Mouse (Mus musculus) layer of hippocampus, adult 18-20 months (tissue): ENCODE data around the gene Lgi1. TPM values are rescaled to one million over a fixed set of nuclear protein-coding genes. Genes with fewer than 3 reads are reported as not detected.

Source experiments
- DNase-seq, 2 experiments: peaks; one replicate each; pipeline ENCODE4 v3.0.0; 2022; ENCODE audit warnings: low spot score in 2 of 2
- total RNA-seq, 2 experiments: library from RNA; stranded (reverse); gene quantifications; 2 replicates each; pipeline ENCODE4 v1.2.3; 2021

Gene Lgi1
- total RNA-seq, 2 experiments from 2014 or later = 169 to 170 TPM

DNA sequence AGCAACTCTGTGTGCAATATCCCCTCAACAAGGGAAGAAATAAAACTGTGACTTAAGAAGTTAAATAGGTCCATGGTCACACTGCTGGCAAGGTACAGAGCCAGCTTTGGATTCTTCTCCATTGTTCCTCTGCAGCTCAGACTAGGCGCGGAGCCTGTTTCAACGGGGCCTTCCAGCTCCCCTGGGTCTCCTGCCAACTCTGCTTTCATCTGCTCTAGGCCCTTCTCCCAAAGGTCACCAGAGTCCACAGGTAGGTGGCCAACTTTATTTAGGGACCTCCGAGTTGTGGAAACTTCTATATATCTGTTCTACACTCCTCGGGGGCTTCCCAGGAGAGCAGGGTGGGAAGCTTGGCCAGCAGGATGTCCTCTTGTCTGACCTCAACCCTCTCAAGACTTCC lies 3.0 kb upstream of the Lgi1 start:
- DNase-seq = no peak

DNA sequence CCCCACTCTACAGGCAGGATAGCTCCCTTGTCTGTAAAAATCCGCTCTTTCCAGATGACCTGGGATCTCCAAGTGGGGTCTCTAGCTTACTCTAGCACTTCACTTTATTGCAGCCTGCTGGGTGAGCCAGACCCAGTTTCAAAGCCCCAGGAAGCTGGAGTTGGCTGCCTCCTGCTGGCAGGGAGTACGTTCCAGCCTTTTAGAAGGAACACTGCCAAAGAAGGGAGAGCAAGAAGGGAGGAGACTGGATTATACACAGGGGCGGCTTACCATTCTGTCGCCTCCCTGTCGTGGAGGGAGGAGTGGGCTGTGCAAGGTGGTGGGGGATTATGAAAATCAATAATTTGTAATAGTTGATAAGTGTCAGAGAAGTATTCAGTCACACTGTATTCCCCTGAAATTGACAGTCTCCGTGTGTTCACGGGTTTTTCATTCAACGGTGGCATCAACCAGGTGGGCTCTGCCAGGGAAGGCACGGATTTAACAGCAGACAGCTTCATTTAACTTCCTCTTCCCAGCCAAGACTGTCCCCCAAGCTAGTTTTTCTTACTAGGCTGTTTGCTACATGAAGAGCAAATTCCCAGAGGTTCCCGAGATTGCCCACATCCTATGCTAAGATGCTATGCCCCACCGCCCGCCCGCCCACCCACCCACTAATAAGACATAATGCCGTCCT lies 369 bp upstream of the Lgi1 start:
- peak; percentile 78 to 90 for DNase-seq

DNA sequence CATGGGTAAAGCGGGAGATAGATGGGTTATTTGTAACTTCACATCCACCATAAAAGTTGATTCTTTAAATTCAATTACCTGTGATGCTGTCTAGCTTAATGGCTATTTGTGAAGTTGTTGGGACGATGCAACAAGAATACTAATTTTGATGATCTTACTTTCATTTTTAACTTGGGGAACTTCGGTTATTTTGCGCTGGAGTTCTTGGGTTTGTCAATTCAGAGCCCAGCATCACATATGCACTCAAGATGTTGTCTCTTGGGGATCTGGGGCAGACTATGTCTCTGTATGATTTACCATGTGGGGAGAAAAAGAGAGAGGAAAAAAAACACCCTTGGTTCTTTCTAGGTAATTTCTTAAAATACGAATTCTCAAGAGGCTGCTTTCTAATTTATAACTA lies 1.4 kb downstream of the Lgi1 start:
- no peak for DNase-seq

DNA sequence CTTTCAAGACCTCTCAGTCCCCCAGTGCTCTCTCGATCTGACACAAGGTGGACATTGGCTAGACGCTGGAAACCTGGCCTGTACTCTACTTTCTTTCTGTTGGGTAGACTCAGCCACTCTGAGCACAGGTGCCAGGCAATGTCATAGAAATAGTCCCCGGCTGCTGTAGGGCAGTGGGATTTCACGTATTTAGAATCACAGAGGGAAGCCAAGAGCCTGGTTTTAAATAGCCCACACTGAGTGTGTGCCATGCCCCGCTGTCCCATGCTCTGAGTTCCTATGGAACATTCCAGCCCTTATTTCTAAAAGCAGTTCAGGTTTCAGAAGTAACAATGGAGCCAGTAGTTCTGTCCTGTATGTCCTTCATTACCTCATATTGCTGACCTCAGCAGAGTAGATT lies 3.1 kb downstream of the Lgi1 start:
- DNase-seq = no peak

DNA sequence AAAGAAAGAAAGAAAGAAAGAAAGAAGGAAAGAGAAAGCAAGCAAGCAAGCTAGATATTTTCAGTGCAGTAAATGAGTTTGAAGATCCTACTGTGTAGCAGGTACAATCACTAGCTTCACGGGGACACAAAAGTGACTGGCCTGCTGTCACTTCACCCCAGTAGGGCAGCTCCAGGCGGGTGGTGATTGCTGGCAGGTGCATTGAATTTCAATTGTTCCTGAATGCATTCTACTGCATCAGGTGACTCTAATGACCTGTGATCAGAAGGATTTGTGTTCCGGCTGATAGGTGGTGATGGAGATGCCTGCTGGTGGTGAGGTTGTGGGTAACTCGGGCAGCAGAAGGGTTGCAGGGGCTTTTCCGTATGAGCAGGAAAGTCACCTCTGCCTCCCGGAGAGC lies 6.7 kb downstream of the Lgi1 start:
- no peak for DNase-seq

DNA sequence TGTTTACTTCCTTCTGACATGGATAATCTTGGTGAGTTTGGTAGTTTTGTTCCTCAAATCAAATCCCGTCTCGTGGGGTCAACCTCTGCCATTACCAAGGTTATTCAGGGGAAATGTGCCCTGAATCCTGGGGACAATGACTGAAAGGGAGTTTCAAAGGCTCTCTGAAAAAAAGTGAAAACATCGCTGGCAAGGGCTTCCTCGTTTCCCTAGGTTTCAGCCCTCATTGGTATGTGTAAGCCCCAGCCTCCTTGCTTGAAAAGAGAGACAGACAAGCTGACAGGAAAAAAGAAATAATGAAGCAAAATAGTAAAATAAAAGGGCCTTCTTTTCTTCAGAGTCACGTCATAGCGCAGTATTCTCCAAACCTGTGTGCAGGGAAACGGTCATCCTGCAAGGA lies 9.5 kb downstream of the Lgi1 start:
- DNase-seq = no peak

DNA sequence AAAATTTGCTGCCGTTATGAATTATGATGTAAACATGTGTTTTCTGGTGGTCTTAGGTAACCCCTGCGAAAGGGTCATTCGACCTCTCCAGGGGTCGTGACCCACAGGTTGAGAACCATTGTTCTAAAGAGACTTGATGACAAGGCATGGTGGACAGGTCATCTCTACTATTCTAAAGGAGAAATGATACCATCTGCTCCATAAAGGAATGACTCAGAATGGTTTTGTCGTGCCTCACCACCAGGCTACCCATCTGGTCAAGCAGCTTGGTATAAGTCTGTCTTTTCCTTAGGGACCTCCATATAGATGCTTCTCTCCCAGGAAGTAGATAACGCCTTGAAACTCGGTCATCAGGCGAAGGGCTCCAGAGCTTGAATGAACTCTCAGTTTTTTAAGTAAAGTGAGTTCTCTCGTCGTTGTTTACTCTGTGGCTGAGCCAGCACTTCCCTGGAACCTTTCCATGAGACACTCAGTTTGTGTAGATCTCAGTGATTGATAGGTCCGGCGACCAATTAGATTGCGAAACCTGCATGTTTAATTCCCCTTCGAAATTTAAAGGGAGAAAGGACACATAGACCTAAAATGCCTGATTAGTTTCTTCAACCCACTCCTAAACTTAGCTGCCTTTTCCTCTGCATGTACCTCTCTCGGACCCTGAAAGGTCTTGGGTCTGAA lies 10.5 kb downstream of the Lgi1 start:
- DNase-seq = no peak

DNA sequence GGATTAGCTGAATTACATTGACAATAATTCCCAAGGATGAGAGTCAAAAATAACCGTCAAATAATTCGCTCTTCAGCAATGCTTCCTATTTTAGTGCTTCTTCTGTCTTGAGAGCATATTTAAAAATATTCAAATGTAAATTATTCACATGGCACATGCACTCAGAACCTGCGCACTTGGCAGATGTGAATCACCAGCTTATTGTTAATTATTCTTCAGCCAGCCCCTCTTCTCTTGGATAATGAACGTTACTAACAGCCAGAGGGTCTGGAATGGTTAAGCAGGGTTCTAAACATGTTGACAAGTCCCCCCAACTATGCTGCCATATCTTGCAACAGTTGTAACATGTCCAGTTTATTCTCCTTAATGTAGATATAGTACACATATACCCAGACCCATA lies 11.9 kb downstream of the Lgi1 start:
- DNase-seq = no peak

DNA sequence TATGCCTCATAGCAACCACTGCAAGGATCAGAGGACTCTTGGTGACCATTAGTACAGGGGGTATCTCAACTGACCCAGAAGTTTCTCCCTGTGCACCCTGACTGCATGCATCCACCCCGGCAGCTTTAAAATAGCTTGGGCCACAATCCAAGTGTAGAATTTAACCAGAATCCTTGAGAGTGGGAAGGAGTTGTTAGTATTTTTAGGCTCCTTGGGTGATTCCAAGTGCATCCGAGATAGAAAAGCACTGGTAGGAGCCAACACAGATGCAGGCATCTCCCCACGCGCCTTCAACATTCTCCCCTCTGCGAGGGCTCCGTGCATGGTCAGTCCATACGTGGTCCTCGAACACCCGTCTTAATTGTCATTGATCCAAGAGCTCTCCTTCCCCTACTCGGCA lies 15.9 kb downstream of the Lgi1 start:
- no peak for DNase-seq

DNA sequence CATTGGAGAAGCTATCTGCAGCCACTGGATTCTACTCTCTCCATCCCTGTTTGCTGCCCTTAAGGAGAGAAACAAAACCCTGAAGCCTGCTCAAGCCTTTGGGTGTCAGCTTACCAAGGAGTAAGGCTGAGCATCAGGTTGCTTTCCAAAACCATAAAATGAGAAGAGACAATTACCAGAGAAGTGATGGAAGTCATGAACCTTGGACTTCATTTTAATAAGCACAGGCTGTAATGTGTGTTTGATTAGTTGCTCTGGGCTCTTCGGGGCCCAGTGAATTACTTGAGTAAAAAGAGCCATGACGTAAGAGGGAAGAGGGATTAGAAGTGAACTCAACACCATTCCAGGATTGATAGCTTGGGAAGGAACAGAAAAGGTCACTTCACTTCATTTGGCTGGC lies 18.1 kb downstream of the Lgi1 start:
- no peak for DNase-seq

DNA sequence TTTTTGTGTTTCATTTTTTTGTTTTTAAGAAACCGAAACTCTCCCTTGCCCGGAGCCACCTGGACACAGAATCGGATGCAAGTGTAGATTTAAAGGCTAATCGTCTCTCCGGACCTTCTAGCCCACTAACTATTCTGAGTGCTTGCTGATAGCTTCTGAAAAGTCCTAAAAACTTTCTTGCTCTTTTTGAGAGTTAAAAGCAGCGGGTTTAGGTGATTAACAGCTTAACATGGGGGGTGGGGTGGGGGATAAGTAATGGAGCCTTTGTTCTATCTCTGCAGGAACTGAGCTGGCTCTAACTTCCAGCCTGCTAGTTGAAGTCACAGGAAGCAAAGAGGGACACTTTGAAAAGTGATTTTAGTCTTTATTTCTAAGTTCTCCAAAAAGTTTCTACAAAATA lies 24.2 kb downstream of the Lgi1 start:
- DNase-seq = no peak

DNA sequence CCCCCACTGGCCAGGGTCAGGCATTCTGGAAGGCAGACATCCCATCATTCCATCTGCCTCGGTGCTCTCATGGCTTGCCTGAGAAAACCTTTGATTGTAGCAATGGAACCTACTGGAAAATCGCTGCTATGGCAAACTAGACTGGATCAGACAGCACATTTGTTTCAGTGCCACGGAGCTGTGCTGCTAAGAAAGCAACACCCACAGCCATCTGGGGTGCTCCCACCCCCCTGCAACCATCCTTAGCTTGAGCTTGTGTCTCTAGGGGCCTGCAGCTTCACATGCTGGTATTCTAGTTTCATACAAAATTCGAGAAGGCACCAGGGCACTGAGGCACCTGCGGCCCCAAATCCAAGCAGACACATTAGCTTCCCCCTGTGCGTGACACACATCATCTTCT lies 27.1 kb downstream of the Lgi1 start:
- DNase-seq = peak; percentile 78 to 92

DNA sequence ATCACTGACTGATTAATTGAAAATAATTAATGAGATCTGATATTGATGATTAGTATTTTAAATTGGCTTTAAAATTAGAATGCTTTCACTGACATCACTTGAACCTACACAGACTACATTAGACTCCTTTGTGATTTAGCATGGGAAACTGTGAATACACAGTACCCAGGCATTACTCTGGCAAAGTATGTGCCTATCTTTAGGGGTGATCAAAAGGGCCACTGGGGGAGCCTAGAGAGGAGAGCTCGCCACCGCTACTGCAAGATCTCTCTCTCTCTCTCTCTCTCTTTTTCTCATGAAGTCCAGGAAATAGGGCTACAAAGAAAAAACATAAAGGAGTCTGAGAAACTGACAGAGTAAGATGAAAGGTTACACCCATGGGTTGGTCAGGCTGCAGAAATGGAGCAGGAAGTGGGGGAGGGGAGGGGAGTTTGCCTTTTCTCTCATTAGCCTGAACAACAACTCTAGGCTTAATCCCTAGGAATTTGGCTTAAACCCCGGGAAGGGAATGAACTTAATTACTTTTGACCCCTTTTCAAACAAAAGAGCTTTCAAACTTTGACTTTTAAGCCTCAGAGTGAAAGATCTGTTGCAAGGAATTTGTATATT lies 33.8 kb downstream of the Lgi1 start:
- no peak for DNase-seq

DNA sequence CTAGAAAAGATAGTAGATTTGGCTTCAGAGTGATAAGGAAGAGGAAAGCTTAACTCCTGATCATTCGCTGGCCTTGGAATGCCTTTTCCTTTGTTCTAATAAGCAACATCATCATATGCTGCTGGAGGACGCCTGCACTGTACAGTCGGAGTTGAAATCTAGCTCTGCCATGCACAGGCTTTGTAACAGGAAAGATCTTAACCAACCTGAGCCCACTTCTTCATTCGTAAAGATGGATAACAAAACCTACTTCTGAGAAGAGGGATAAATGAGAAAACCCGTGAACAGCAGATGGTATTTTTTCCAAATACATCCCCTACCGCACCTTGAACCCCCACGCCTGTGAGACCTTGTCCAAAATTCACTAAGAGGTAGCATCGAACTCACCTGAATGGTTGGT lies 43.8 kb downstream of the Lgi1 start:
- no peak for DNase-seq

DNA sequence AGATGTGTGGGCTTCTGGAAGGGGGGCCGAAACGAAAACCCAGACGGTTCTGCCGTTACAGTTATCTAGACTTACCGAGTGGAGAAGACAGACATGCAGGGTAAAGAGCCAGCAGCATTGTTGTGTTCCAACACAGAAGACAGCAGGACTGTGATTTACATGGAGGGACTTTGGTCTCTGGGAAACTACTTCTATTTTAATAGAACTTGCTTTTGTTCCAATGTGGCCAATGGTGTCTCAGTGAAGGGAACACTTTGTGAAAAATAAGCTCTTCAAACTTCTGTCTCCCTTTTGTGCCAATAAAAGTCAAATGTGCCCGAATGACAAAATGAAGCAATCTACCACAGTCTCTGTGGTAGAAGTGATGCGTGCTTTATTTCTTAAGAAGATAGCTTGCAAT lies 50.8 kb downstream of the Lgi1 start:
- peak in 1 of 2 experiments; percentile 67 for DNase-seq

DNA sequence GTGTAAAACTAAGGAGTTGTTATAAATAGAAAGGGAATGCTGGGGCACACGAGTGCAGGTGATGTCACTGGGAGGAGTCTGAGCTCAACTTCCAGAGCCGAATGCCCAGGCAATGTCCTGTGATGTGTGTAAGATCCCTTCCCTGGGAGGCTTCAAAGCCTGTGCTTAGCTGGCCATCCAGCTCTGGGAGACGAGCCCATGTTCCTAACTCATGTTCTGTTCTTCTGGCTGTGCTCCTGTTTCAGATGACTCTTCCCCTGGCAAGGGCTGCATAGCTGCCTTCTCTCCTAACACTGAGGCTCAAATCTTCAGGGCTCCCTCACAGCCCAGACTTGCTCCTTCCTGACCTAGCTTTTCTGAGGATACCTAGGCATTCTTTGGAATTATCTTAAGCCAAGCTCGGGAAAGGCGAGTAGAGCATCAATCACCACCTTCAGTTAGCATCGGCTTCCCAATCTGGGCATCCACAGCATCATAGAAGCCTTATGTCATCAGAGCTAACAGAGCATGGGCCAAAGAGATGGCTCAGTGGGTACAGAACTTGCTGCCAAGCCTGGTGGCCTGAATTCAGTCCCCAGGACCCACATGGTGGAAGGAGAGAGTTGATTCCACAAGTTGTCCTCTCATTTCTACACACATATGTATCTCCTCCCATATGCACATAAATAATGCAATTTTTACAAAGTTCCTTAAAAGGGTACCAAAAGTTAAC lies 52.4 kb downstream of the Lgi1 start:
- peak in 1 of 2 experiments; percentile 67 for DNase-seq

DNA sequence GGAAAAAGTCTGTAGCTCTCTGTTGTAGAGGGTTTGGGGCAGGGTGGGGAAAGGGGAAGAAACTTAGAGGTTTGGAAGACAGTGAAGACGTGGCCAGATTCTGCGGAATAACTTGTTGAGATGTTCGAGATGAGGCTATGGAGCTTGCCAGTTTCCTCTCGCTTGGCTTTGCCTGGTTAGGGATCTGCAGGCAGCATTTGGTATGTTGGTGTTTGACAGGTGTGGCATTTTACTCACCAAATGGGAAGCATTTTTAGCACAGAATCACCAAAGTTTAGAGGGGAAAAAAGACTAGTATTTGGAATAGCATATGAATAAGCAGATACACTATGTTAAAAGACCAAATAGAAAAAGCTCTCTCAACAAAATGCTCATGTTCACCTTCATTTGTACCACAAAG lies 54.0 kb downstream of the Lgi1 start:
- peak in 1 of 2 experiments; percentile 73 for DNase-seq

DNA sequence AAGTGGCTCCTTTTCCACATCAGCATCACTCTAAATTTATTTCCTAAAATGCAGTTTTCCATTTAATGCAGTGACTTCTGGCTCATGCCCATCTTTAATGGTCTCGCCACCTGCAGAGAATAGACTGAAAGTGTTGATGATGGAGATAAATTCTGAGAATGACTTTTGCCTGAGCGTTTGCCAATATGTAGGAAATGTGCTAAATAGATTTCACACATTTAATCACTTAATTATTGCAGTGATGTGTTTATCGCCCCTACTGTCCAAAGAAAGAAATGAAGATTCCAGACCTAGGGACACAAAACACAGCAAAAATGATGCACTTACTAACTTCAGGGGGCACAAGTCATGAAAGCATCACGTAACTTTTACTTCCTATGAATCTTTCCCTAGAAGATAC lies 54.8 kb downstream of the Lgi1 start:
- DNase-seq = no peak

DNA sequence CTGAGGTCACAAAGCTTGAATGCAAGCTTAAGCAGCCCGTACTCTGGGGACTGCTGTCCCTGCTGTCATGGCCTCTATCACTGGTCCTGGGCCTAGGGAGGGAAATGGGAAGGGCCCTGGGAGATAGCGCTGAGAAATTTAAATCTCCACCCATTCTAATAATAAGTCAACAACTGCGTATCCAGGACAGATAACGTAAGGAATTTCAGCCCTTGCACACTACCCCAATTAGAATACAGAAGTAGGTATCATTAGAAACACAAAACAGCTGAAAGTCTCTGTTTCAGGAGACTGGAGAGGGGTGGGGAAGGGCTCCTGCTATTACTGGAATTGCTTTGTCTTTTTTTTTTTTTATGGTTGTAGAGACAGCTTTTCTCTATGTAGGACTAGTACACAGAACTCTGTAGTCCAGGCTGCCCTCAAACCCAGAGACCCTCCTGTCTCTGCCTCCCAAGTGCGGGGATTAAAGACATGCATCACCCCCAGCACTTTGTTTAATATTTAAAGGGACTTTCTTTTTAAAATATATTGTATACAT lies 56.4 kb downstream of the Lgi1 start:
- no peak for DNase-seq

DNA sequence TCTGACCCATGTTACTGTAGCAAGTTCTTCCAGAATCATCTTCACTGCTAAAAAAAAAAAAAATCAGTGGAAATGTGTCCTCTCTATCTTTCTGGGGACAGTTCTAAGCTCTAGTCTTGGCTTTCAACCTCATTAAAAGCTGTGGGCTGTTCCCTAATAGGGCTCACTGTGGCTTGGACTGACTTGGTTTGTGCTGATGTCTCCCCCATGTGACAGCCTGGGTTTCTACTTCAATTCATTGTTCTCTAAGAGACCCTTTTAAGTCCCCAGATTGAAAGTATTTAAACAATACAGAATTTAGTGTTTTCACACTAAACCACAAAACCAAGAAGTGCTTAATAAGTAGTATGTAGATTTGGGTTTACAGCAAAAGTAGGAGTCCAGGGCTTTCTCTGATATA lies 59.4 kb downstream of the Lgi1 start:
- no peak for DNase-seq

DNA sequence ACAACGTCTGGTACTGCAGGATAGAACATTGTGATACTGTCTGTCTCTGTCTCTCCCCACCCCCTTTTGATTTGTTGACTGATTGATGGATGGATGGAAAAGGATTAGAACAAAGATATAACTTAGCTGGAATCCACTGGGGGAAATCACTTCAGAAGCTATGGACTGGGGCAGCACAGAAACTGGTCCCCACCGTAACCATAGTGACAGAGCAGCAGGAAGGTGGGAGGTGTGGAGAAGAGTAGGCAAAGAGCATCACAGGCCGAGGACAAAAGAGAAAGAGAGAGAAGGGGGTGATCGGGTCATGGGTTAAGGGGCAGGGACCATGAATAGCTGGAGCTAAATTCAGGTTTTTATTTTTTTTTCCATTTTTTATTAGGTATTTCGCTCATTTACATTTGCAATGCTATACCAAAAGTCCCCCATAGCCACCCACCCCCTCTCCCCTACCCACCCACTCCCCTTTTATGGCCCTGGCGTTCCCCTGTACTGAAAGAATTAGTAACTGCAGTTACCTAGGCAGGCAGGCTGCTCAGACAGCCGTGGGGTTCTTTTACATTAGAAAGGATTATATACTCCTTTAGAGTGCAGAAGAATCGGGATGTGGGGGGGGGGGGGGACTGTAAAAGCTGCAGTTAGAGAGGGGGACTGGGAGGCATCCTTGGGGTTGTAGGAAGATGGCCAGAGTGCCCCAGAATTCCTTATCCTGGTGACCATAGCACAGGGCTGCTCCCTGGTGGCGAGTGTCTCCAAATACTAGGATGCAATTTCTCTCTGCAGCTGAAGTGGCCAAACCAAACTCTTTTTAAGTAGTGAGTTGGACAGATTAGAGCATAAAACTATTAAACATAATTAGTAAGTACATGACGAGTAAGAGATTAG lies 60.1 kb downstream of the Lgi1 start:
- no peak for DNase-seq
